Mouse (Mus musculus) forebrain, embryonic 11.5 days (tissue): ENCODE results near the gene Nkiras2. TPM values are rescaled to one million over a fixed set of nuclear protein-coding genes. Genes with fewer than 3 reads are reported as not detected.

ENCODE experiments used
- ATAC-seq: fragments of 200-750 bp; cut with Nextera tagmentation; replicated peaks from 2 replicates; pipeline ENCODE4 v1.8.0; 2017; ENCODE audit warnings: moderate TSS enrichment; ENCODE audit not compliant: low FRiP score
- DNase-seq: peaks from one replicate; pipeline ENCODE4 v3.0.0-alpha.2; 2017; ENCODE audit warnings: low spot score
- H3K27ac ChIP-seq: fragments of 300-500 bp; sonication (generic); 2 replicates; pipeline ENCODE4 v1.5.1; 2014; ENCODE audit warnings: low read depth, low read length
- H3K27me3 ChIP-seq: fragments of 300-500 bp; sonication (generic); 2 replicates; pipeline ENCODE4 v1.6.1; 2014; ENCODE audit warnings: mild to moderate bottlenecking, low read length, mixed read lengths; ENCODE audit not compliant: control insufficient read depth, insufficient read depth
- H3K36me3 ChIP-seq: fragments of 300-500 bp; sonication (generic); 2 replicates; pipeline ENCODE4 v1.6.1; 2014; ENCODE audit warnings: mild to moderate bottlenecking, low read length, moderate library complexity, mixed read lengths; ENCODE audit not compliant: control insufficient read depth, insufficient read depth
- H3K4me1 ChIP-seq: fragments of 300-500 bp; sonication (generic); replicated peaks from 2 replicates; pipeline ENCODE4 v1.6.1; 2014; ENCODE audit warnings: low read length, mixed read lengths; ENCODE audit not compliant: control insufficient read depth, insufficient read depth
- H3K4me2 ChIP-seq: fragments of 300-500 bp; sonication (generic); 2 replicates; pipeline ENCODE4 v1.6.1; 2014; ENCODE audit warnings: low read depth, mild to moderate bottlenecking, low read length, moderate library complexity, mixed read lengths; ENCODE audit not compliant: severe bottlenecking
- H3K4me3 ChIP-seq: fragments of 300-500 bp; sonication (generic); 2 replicates; pipeline ENCODE4 v1.5.1; 2014; ENCODE audit warnings: low read depth, low read length
- H3K9ac ChIP-seq: fragments of 300-500 bp; sonication (generic); 2 replicates; pipeline ENCODE4 v1.6.1; 2014; ENCODE audit warnings: low read length
- H3K9me3 ChIP-seq: fragments of 300-500 bp; sonication (generic); 2 replicates; pipeline ENCODE4 v1.6.1; 2016; ENCODE audit warnings: low read length, mixed read lengths; ENCODE audit not compliant: control insufficient read depth
- WGBS: fragments of 180-500 bp; shearing (Covaris S2); extraction: QIAGEN DNeasy Blood & Tissue Kit; methylation state at CpG from one replicate; pipeline ENCODE4 v1.1.7; 2014; 5-methylcytosine and 5-hydroxymethylcytosine counted together
- polyA plus RNA-seq: library from polyadenylated mRNA; unstranded; fragments of >200 nt; fragmentation: Nextera tagmentation; extraction: Ambion mirVana; gene quantifications from 2 replicates; pipeline ENCODE4 v1.2.1, GENCODE M21; 2014

The Nkiras2 gene
- polyA plus RNA-seq, 1 experiment from 2014 or later = 94.5 TPM

DNA sequence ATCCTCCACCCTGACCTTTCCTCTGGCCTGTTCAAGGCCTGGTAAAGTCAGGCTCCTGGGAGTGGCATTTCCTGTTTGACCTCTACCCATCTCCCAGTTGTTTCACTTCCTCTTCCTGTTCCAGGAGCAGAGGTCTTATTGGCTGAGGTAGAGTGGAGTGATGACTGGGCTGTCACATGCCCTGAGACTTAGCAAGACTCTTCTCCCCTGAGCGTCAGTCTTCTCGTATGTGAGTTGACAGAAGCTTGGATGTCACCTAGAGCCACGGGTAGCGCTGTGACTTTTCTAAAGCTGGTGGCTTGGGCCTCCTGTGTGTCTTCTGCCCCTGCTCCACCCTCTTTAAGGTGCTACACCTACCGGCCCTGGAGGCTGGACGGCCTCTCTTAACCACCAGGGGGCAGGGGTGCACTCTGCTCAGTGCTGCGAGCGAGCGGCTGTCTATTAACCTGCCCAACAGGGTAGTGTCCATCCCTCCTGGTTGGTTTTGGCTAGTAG lies 7.7 kb downstream of the Nkiras2 start:
- Histone ChIP-seq H3K27ac (no peak overlapping the region), H3K9me3 (no peaks in the 10 kb centered on the region), H3K36me3 (no peaks in the 10 kb centered on the region; the same call in 1 of the 2 replicates), H3K4me2 (no peak overlapping the region), H3K27me3 (no peaks in the 10 kb centered on the region), H3K4me1 (peaks cover 4% of the 10 kb centered on the region; the same call in 1 of the 2 replicates), H3K4me3 (no peak overlapping the region), H3K9ac (no peak overlapping the region)
- ATAC-seq (no peak), DNase-seq (peak; percentile 78)
- 17% methylated on average over 9 of the region's 9 CpGs for WGBS

DNA sequence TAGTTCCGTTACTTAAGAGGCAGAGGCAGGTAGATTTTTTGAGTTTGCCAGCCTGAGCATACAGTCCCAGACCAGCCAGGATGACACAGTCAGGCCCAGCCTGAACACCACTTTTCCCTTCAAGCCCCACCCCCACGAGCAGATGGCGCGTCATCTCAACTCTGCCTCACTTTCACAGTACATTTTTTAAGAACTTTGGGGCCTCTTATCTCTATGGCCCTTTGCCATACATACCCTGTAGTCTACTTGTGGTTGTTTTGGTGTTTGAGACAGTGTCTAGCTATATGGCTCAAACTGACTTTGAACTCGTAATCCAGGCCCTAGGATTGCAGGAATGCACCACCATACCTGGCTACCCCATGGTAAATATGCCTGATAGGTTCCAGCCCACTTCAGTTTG lies 9.0 kb downstream of the Nkiras2 start:
- no peak for DNase-seq
- Histone ChIP-seq H3K4me2 (no peak overlapping the region), H3K36me3 (no peaks in the 10 kb centered on the region; the same call in 1 of the 2 replicates), H3K9ac (no peak overlapping the region), H3K9me3 (no peaks in the 10 kb centered on the region), H3K4me1 (peaks cover 4% of the 10 kb centered on the region; the same call in 1 of the 2 replicates), H3K27ac (no peak overlapping the region), H3K4me3 (no peak overlapping the region), H3K27me3 (no peaks in the 10 kb centered on the region)
- WGBS = 85% methylated on average over 5 of the region's 5 CpGs
- no peak for ATAC-seq

DNA sequence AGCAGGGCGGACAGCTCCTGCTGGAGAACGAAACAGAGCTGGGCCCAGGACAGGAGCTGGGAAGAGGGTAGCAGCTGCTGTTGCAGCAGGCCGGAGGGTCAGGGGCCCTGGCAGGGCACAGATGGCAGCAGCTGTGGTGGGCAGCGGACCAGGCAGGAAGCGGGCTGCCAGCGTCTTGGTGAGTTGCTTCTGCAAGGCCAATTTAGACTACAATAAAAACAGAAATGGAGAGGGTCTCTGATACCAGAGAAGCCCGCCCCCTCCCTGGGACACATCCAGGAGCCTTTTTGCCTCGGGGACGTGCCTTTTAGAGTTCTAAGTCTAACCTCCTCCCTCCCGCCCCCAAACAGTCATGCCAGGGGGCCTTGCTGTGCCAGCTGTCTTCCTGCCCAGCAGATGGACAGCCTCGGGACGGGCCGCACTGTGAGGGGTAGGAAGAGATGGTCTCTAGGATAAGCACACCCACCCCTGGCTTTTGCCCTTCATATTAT lies 9.9 kb downstream of the Nkiras2 start:
- Histone ChIP-seq H3K4me3 (no peak overlapping the region), H3K4me1 (peaks cover 2% of the 10 kb centered on the region; the same call in 1 of the 2 replicates), H3K27ac (no peak overlapping the region), H3K4me2 (no peak overlapping the region), H3K9ac (no peak overlapping the region), H3K9me3 (no peaks in the 10 kb centered on the region), H3K36me3 (no peaks in the 10 kb centered on the region; the same call in 1 of the 2 replicates), H3K27me3 (no peaks in the 10 kb centered on the region)
- WGBS = 64% methylated on average over 13 of the region's 13 CpGs
- no peak for DNase-seq
- ATAC-seq = no peak

DNA sequence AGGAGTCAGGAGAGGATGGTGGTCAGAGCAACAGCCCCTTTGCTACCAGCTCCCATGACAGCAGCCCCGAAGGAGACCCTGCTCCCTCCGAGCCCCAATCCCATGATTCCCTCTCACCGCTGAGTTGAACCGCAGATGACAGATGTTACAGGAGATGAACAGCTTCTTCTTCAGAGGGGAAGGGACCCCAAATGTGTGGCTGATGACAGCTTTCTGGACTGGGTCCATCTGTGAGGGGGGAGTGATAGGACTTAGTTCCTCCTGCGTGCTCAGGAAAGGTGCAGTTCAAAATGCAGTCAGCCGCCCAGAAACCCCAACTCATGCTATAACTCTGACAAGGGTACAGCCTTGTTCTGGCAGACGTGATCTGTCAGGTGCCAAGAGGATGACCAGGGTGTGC lies 15.5 kb downstream of the Nkiras2 start:
- DNase-seq = no peak
- no peaks in the 10 kb centered on the region for H3K4me1 ChIP-seq

DNA sequence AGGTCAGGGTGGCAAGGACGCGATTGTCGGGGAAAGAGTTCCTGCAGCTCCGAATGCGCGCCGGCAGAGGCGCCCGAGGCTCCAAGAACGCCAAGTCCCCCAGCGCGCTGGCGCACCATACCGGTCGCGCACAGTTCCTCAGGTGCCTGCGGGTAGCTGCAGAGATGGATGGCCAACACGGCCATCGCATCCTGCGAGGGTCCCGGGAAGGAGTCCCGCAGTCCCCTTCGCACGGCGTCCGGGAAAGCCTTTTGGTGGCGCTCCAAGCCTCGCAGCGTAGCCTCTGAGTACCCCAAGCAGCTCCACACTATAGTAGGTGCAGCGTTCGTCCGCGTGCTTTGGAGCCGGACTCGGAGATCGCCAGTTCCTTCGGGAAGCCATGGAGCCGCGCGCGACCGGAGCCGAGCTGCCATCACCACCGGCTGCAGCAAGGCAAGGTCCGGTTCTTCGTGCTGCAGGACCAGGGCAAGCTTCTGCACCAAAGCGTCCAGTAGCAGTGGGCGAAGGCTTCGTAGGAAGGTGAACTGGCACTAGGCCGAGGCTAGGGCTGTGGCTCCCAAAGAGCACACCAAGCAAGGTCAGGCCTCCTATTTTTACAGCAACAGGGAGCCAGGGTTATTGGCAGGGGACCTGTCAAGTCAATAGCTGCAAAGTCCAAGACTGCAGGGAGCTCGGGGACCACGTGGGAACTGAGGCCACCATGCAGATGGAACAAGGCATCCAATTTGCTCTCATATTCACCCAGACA lies 21.3 kb downstream of the Nkiras2 start:
- ATAC-seq (no peak), DNase-seq (peak; percentile 80)
- H3K27ac ChIP-seq = no peak overlapping the region
- peak overlapping the region; percentile 78 for H3K4me2 ChIP-seq
- H3K27me3 ChIP-seq = peaks cover 11% of the 10 kb centered on the region
- no peaks in the 10 kb centered on the region for H3K36me3 ChIP-seq
- H3K4me1 ChIP-seq = peaks cover 4% of the 10 kb centered on the region; the same call in 1 of the 2 replicates
- no peaks in the 10 kb centered on the region for H3K9me3 ChIP-seq
- 7% methylated on average over 52 of the region's 52 CpGs for WGBS
- peak overlapping the region; percentile 40 for H3K9ac ChIP-seq
- peak overlapping the region; percentile 30 for H3K4me3 ChIP-seq

More for the DNA sequence above, 15.5 kb downstream of the Nkiras2 start:
- WGBS = 75% methylated on average over 7 of the region's 7 CpGs
- H3K4me3 ChIP-seq = no peak overlapping the region
- H3K9me3 ChIP-seq = no peaks in the 10 kb centered on the region
- no peaks in the 10 kb centered on the region for H3K36me3 ChIP-seq
- no peak overlapping the region for H3K4me2 ChIP-seq
- no peak overlapping the region for H3K27ac ChIP-seq
- peaks cover under 1% of the 10 kb centered on the region; the same call in 1 of the 2 replicates for H3K27me3 ChIP-seq
- H3K9ac ChIP-seq = no peak overlapping the region
- no peak for ATAC-seq

DNA sequence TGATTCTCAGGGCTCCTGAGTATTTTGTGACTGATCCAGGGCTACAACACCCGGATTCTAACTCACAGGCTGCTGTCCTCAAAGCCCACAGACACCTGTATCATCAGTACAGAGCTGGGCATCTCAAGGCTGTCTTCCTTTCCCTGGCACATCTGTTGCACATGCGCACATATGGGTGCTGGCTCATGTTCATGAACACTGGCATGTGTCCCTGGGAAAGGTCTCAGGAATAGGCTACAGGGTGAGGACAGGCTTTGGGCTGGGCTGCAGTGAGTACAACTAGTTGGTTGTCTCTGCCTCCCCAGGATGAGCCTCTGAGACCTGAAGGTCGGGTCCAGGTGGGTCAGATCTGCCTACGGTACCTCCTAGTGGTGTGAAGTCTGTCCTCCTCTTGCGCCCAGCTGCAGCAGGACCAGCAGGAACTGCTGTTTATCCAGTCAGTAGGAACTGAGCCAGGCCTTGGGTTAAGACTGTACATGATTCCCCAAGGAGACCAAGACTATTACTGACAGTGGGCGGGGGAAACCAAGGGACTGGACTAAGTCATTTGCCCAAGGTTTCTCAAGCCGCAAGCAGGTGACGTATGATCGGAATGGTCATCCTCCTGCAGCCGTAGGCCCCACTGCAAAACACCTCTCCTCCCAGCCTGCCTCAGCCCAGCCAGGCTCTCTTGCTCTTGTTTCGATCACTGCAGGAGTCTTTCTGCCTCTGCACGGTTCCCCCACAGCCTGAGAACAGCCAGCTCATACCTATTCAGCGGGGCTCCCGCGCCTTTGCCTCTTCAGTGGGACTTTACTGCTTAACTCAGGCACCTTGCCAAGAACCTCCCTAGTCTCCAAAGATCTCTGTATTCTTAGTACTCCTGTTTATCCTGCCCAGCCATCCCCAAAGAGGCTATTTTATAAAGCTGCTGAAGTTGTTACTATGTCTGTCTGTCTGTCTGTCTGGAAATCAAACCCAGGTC lies 24.9 kb downstream of the Nkiras2 start:
- H3K4me1 ChIP-seq = peaks cover 4% of the 10 kb centered on the region; the same call in 1 of the 2 replicates
- no peaks in the 10 kb centered on the region for H3K9me3 ChIP-seq
- DNase-seq (no peak), ATAC-seq (no peak)
- no peak overlapping the region for H3K4me2 ChIP-seq
- H3K9ac ChIP-seq = no peak overlapping the region
- H3K27me3 ChIP-seq = peaks cover 11% of the 10 kb centered on the region
- 67% methylated on average over 15 of the region's 15 CpGs for whole genome bisulfite sequencing
- H3K36me3 ChIP-seq = no peaks in the 10 kb centered on the region
- H3K4me3 ChIP-seq = no peak overlapping the region
- H3K27ac ChIP-seq = no peak overlapping the region

DNA sequence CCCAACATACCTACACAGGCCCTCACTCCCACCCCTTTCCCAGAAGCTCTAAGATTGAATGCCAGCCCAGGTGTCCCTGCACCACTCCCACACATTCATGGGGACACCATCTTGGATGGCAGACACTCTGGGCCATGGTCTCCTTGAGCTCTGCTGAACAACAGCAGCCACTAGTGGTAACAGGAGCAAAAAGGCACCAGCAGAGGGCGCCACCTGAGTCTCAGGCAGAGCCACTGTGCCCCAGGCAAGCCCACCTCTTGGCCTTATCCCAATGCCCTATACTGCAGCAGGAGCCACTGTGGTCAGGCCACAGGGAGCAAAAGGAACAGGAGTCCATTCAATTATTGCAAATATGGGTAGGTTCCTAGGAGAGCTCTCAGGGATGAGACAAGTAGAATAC lies 27.2 kb downstream of the Nkiras2 start:
- no peaks in the 10 kb centered on the region for H3K4me1 ChIP-seq
- peaks cover 7% of the 10 kb centered on the region for H3K27me3 ChIP-seq
- no peaks in the 10 kb centered on the region for H3K36me3 ChIP-seq
- peak; percentile 80 for DNase-seq
- WGBS = 5% methylated on average over 1 of the region's 1 CpGs
- H3K4me2 ChIP-seq = no peak overlapping the region
- no peak overlapping the region for H3K4me3 ChIP-seq
- ATAC-seq = no peak
- H3K27ac ChIP-seq = no peak overlapping the region
- H3K9me3 ChIP-seq = no peaks in the 10 kb centered on the region
- no peak overlapping the region for H3K9ac ChIP-seq

DNA sequence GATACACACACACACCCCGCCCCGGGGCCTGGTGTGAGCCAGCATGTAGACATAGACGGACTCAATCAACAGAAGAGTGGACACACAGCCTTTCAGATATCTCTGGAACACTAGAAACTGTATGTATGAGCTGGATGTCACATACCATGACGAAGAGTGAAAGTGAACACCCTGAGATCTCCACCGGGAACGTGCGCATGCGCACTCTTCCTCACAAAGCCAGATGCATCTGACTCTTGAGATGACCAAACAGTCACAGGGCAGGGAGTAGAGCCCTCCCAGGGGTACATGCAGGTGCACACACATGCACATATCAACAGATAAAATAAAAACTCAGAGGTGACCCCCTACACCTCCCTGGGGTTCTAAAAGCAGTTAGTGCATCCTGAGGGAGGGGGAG lies 29.4 kb downstream of the Nkiras2 start:
- no peaks in the 10 kb centered on the region for H3K36me3 ChIP-seq
- no peaks in the 10 kb centered on the region for H3K4me1 ChIP-seq
- ATAC-seq (no peak), DNase-seq (no peak)
- no peak overlapping the region for H3K27ac ChIP-seq
- 89% methylated on average over 8 of the region's 8 CpGs for WGBS
- no peaks in the 10 kb centered on the region for H3K9me3 ChIP-seq
- H3K4me3 ChIP-seq = no peak overlapping the region
- no peak overlapping the region for H3K4me2 ChIP-seq
- H3K9ac ChIP-seq = no peak overlapping the region
- H3K27me3 ChIP-seq = peaks cover 7% of the 10 kb centered on the region
